Mouse (Mus musculus): ENCODE measurements around the gene Inca1.

Inca1 gene

DNA sequence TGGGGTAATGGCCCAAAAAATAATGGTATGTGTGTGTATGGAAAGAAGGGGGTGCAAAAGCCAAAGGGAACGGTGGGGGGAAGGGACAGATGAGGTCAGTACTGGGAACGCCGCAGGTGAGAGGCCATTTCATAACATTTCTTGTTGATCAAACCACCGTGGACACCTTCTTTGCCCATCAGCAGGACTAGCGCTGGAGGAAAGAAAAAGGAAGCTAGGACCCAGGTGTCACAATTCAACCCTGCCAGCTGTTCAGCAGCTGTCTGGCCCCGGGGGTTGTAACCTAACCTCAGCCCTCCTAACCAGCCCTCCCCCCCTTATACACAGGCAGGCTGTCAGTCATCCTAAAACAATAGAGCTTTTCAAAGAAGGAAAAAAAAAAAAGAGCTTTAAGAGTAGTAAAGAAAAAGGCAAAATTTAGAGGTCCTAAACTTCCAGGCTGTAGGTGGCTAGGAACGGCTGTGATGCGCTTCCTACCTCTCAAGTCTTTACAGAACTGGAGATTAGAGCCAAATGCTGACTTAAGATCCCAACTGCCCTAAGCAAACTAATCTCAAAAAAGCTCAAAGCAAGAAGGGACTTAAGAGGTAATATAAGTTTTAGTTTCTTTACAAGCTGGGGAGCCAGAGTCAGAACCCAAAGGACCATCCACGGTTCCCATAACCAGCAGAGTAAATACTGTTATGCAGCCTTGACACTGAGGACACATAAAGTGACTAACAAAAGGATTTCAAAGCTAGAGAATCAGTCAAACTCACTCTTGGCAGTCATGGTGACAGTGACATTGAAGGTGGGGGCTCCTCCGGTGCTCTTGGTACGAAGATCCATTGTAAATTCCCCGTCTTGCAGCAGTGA, 47.7 kb downstream of the Inca1 start:
- DNase-seq, result peak in 1 of 2 experiments; percentile 66

DNA sequence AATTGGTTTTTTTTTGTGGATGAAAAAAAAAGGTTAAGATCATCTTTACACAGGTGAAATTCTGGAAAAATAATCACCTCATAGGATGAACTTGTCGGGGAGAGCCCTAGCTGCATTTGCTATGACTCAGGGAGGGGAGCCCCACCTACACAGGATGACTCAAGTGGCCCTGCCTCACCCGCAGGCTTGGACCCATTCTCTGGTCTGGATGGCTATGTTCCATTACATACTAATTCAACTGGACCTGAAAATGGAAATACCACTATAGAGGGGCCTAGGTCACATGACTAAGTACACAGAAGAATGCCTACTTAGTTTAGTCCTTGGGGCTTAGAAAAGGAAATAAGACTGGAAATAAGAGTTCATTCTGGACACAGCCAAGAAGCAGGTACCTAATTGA, 48.6 kb downstream of the Inca1 start:
- no peak for DNase-seq

DNA sequence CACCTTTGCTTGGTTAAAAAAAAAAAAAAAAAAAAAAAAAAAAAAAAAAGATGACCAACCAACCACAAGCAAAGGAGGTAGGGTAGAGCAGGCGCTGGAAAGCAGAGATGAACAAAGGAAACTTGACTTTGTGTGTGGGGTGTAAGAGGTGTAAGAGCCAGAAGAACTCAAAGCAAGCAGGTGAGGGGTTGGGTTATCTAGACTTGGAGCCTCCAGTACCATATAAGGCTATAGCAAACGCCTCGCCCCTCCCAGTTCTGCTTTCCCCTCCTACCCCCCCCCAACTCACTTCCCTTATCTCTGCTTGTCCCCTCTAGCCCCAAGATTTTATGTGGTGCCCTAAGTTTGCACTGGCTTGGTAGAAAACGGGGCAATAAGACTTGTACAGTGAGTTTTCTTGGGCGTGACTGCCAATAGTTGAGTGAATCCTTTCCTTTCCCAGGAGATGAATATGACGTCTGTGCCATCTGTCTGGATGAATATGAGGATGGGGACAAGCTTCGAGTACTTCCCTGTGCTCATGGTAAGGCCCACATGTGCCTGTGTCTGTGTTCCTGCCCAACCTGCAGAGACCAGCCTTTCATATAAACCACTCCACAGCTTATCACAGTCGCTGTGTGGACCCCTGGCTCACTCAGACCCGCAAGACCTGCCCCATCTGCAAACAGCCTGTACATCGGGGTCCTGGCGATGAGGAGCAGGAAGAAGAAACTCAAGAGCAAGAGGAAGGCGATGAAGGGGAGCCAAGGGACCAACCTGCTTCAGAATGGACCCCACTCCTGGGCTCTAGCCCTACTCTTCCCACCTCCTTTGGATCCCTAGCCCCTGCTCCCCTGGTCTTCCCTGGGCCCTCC, 49.4 kb downstream of the Inca1 start:
- DNase-seq, result no peak

DNA sequence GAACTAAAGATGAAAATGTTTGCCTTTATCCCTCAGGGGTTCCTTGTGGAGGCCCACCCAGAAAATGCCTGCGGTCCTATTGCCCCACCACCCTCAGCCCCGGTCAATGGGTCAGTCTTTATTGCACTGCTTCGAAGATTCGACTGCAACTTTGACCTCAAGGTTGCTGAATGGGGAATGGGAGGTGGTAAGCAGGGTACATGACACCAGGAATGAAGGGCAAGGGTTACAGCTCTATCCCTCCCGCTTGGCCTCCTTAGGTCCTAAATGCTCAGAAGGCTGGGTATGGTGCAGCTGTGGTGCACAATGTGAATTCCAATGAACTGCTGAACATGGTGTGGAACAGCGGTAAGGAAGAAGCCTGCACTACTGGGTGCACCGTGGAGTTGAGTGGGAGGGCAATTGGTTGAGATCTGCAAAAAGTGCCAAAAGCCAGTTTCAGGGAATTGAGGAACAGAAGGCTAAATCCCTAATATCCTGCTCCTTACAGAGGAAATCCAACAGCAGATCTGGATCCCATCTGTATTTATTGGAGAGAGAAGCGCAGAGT, 50.7 kb downstream of the Inca1 start:
- DNase-seq, result no peak

DNA sequence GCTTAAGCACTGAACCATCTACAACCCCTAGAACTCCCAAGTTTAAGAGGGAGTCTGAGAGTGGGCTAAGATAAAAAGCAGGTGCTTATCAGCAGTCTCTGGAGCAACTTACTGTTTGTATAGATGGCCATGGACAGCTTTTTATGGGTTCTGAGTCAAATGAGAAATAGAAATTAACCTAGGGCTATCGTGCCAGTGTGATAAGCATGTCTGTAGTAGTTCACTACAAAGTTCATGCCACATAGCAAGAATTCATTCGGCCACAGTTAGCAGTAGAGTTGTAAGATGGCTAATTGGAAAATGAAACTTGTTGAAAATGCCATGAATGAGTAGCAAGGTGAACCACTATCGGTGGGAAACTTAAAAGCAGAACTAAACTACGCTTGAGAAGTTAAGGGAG, 51.4 kb downstream of the Inca1 start:
- no peak for DNase-seq

DNA sequence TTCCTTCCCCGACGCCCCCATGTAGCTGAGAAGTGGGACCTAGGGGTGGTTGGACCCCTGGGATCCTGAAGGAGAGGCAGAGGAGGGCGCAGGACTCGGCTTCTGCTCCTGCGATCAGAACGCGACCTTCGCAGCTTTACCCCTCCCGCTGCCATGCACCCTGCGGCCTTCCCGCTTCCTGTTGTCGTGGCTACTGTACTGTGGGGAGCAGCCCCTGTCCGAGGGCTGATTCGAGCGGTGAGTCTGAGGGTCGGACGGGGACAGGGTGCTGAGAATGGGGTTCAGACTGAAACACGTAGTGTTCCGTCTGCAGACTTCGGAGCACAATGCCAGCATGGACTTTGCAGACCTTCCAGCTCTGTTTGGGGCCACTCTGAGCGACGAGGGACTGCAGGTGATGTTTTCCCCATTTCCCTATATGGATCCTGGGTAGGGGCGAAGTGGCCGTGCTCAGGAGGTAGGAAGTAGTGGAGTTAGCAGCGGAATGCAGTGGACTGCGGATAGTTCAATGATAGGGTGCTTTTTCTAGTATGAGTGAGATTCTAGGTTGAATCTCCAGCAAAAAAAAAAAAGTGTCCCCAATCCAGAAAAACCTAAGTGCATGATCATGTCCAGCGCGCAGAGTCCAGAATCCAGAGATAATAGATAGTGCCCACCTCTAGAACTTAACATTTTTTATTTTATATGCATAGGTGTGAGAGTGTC, 52.1 kb downstream of the Inca1 start:
- peak; percentile 51 to 71 for DNase-seq

DNA sequence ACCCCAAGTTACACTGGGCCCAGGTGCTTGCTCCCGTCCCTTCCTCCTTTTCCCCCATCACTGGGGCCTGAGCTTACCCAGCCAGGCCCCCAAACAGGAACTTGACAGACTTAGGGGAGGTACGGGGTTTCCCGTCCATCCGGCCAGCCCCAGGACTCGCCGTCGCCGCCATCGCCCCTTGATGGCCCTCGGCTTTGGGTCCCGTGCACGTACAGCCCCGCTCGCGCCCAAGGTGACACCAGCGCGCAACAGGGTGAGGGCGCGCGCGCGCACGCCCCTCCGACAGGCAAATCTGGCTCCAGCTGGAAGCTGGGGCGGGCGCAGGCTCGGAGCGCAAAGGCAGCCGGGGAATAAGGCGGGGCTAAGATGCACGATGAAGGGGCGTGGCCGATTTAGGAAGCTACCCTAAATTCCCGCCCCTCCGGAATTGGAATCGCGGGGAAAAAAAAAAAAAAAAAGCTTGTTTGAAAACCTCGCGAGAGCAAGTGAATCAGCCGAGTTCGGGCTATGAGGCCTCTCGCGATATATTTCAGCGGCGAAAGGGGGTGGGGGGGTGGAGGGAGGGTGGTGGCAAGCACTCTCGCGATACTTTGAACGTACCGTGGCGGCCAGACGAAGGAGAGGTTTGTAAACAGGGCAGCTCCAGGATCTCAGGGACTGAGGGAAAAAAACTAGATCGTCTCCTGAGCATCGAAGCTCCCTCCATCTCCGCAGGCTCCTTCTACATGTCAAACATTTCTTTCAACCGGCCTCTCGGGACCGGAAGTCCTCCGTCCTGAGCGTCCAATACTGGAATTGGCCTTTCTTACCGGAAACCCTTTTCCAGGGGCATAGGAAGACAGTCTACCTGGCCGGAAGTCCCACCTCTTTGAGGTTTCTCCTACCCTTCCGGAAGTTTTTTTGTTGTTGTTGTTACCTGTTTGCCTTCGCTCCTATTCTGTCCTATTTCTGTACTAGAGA, 53.0 kb downstream of the Inca1 start, which contains the start of the genes Rnf167 and Slc25a11:
Gene Rnf167, plus strand, starts transcription at position 545 of the 960 bp plus-strand sequence.
Gene Slc25a11, minus strand, starts transcription at position 789 of the 960 bp plus-strand sequence.
- peak; percentile 95 to 97 for DNase-seq

DNA sequence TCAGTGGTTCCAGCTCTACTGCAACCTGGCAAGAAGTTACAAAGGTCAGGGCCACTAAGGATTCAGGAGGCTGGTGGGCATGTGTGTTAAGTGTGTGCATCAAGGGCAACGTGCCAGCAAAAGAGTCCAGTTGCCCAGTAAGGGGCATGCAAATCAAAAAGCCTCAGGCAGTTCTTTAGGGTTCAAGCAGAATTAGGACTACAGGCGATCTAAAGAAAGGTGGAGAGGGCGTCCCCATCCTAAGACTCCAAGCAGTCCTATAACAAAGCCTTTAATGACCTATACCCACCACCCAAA, 53.7 kb downstream of the Inca1 start:
- no peak for DNase-seq

DNA sequence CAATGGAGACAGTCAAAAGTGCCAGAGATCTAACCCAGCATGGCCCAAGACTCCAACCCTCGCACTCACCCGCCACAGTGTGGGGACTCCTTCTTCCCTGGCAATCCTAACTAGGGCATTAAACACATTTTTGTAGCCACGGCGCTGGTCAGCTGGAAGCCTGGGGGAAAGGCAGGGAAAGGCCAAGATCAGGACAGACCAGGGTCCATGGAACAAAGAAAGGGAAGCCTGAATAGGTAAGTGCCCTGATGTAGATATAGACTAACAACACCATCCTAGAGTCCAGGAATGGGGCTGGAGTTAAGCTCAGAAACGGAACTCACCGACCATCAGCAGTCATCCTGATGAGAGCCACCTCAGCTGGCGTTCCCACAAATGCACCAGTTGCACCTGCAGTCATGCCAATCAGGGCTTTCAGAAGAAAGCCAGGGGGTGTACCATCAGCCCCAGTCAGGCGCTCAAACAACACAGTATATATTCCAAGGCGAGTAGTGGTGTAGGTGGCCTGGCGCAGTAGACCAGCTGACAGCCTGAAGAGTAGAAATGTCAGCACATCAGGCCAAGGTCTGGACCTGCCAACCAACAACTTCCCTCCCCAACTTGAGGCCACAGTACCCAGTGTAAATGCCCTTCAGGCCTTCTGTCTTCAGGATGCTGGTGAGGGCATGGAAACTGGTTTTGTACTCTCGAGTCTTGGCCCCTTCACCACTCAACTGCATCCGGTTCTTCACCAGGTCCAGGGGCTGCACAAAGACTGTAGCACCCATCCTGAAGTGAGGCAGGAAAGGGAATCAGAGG, 54.3 kb downstream of the Inca1 start:
- DNase-seq, result no peak

DNA sequence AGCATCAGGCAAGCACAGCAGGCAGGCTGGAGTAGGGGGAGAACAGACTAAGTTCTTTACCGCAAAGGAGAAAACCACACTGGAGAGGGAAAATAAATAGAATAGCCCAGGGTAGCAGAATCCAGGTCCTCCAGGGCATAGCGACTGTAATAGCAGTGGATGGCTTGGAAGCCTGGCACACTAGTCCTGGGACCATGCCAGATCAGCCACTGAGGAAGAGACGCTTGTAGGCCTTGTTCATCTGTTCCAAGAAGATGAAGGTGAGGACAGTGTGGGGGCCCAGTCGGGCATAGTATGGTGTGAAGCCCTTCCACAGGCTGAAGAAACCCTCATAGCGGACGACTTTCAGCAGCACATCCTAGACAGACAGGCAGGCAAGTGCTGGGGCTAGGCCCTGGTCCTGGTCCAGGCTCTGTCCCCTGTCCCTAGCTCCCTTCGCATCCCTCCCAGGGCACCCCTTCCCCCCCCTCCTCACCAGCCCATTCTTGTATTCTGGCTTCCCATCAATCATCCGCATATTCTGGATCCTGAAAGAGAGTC, 55.3 kb downstream of the Inca1 start:
- no peak for DNase-seq

DNA sequence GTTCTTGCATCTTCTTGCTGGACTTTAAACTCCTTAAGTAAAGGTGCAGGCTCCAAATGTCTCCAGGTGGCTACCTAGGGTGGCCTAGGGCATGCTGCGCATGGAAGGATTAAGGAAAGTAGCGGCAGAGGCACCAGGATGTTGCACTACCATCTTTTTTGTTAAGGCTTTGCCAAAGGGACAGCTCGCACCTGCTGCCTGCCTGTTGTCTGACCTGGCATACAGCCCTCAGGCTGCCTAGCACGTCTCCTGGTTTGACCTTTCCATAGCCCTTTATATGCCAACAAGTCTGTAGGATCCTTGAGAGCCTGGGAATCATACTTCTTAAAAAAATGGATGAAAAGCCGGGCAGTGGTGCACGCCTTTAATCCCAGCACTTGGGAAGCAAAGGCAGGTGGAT, 56.9 kb downstream of the Inca1 start:
- no peak for DNase-seq

DNA sequence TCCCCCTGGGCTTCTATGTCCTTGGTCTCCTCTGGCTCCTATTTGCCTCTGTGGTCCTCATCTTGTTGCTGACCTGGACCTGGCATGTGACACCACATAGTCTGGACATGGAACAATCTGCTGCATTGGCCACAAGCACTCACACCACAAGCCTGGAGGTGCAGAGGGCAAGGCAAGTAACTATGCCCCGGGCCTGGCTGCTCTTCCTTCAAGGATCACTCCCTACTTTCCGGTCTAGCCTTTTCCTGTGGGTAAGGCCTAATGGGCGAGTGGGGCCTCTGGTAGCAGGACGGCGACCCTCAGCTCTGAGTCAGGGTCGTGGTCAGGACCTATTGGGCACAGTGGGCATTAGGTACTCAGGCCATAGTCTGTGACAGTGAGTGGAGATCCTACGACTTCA, 58.7 kb downstream of the Inca1 start:
- no peak for DNase-seq

DNA sequence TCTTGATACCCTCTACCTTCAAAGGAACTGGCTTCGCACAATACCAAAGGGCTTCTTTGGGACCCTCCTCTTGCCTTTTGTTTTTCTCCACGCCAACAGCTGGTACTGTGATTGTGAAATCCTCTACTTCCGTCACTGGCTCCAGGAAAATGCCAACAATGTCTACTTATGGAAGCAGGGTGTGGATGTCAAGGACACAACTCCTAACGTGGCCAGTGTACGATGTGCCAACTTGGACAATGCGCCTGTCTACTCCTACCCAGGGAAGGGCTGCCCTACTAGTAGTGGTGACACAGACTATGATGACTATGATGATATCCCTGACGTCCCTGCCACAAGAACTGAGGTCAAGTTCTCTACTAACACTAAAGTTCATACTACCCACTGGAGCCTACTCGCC, 60.0 kb downstream of the Inca1 start:
- no peak for DNase-seq

DNA sequence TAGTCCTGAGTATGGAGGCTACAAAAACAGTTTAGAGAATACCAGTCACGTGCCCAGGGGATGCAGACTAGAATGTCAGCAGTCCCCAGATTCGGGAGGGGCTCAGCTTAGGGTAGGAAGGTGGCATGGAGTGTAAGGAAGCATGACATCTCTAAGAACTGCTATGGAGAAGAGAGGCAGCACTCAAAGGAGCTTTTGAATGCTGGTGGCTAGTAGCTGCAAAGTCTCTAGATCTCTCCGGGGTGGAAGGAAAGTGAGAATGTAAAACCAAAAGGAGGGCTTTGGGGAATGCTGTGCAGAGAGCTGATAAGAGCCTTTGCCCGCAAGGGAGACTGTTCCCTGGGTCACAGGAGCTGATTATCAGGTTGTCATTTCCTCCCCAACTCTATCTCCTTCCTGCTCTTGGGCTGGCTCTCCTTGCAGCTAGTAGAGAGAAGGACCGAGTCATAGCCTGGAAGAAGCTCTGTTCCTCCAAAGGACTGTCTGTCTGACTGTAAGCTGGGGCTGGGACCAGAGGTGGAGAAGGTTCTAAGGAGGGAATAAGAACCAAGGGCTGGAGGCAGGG, 61.2 kb downstream of the Inca1 start, which contains the start of gene Gp1ba:
Gene Gp1ba, plus strand, starts transcription at position 409 of the 565 bp plus-strand sequence.
- no peak for DNase-seq

Data from thymus, adult 18-20 months (tissue).